Mouse (Mus musculus): ENCODE measurements around the gene C2cd4a.

DNA sequence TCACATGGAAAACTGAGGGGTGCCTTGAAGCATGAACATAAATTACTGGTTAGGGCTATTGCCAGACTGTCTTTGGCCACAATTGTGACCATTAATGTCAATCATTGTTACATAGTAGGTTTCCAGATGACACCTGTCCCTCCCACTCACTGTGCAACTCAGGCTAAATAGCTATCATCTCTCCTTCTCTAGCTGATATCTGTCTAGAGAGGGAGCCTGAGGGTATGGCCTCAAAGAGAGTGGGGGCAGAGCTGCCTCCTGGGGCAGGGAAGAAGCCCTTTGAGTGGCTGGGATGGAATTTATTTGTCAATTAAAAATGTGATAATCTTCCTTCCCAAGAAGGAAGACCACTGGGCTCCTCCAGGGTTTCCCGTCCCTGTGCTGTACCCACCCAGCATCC lies 37.9 kb downstream of the C2cd4a start:
- TF ChIP-seq EP300 (IDR thresholded peaks at IDR 0.05; ENCODE audit: low read depth) (no peak), CTCF (IDR thresholded peaks at IDR 0.05; ENCODE audit: low read depth) (no peak)

Measured in heart, postnatal 0 days (tissue).